Mouse (Mus musculus) layer of hippocampus, adult 2 months (tissue): Measurements from ENCODE around the gene 1700029P11Rik. TPM values are rescaled to one million over a fixed set of nuclear protein-coding genes. Genes with fewer than 3 reads are reported as not detected.

Experiments
- DNase-seq, 2 experiments: peaks; one replicate each; pipeline ENCODE4 v3.0.0; 2022; ENCODE audit warnings: low spot score in 2 of 2
- H3K27ac ChIP-seq: fragments of 200-600 bp; 2 replicates; pipeline ENCODE4 v1.8.1; 2022
- H3K4me3 ChIP-seq: fragments of 200-600 bp; 2 replicates; pipeline ENCODE4 v1.8.1; 2022; ENCODE audit warnings: mild to moderate bottlenecking
- CTCF ChIP-seq: fragments of 200-600 bp; conservative IDR thresholded peaks from 2 replicates; pipeline ENCODE4 v1.8.1; 2022; ENCODE audit warnings: antibody characterized with exemption, mild to moderate bottlenecking, moderate library complexity
- total RNA-seq, 2 experiments: library from RNA; stranded (reverse); gene quantifications; 2 replicates each; pipeline ENCODE4 v1.2.3; 2021

1700029P11Rik gene
- total RNA-seq, 2 experiments from 2014 or later: not detected

- no peak for TF ChIP-seq CTCF
- no peak overlapping the region for H3K4me3 ChIP-seq
- DNase-seq: no peak
Observed at GRCm38 (mm10) chr15:82027726-82028125, 47.4 kb downstream of the 1700029P11Rik start.

More at GRCm38 (mm10) chr15:82027726-82028125, 47.4 kb downstream of the 1700029P11Rik start:
- no peak overlapping the region; the same call in 1 of the 2 replicates for H3K27ac ChIP-seq

Other genes with a start within 250 kb of the 1700029P11Rik start
- 100 to 1,000 TPM; 140 to 145 TPM for gene Zc3h7b, start 235.5 kb upstream of the 1700029P11Rik start, total RNA-seq
- gene Rangap1, start 235.0 kb upstream of the 1700029P11Rik start, total RNA-seq: 100 to 1,000 TPM; 149 to 162 TPM
- 100 to 1,000 TPM; 273 to 304 TPM for gene Tef, start 178.1 kb upstream of the 1700029P11Rik start, total RNA-seq
- 10 to 100 TPM; 28.6 to 38.4 TPM for gene Tob2, start 121.7 kb upstream of the 1700029P11Rik start, total RNA-seq
- 10 to 100 TPM; 33.0 to 36.8 TPM for gene Phf5a, start 108.6 kb upstream of the 1700029P11Rik start, total RNA-seq
- 100 to 1,000 TPM; 442 to 446 TPM for gene Aco2, start 108.2 kb upstream of the 1700029P11Rik start, total RNA-seq
- 10 to 100 TPM; 44.8 to 51.4 TPM for gene Polr3h, start 54.3 kb upstream of the 1700029P11Rik start, total RNA-seq
- 10 to 100 TPM; 75.2 to 81.8 TPM for gene Csdc2, start 43.8 kb upstream of the 1700029P11Rik start, total RNA-seq
- 100 to 1,000 TPM; 214 to 224 TPM for gene Pmm1, start 19.6 kb upstream of the 1700029P11Rik start, total RNA-seq
- 10 to 100 TPM; 20.6 to 26.3 TPM for gene Xrcc6, start 7.3 kb downstream of the 1700029P11Rik start, total RNA-seq
- 100 to 1,000 TPM in 1 of 2 experiments, 10 to 100 TPM in 1; 93.9 to 106 TPM for gene Desi1, start 53.3 kb downstream of the 1700029P11Rik start, total RNA-seq
- 100 to 1,000 TPM; 105 to 111 TPM for gene Snu13, start 67.1 kb downstream of the 1700029P11Rik start, total RNA-seq
- gene 4930407I10Rik, start 78.6 kb downstream of the 1700029P11Rik start, total RNA-seq: not detected
- gene Mei1, start 89.5 kb downstream of the 1700029P11Rik start, total RNA-seq: under 1 TPM; 0.26 to 0.44 TPM
- gene Ccdc134, start 147.4 kb downstream of the 1700029P11Rik start, total RNA-seq: 10 to 100 TPM; 10.2 to 15.4 TPM
- gene Srebf2, start 166.6 kb downstream of the 1700029P11Rik start, total RNA-seq: 100 to 1,000 TPM; 162 to 165 TPM
- gene Shisa8, start 232.3 kb downstream of the 1700029P11Rik start, total RNA-seq: 1 to 10 TPM in 1 of 2 experiments, under 1 TPM in 1; 0.95 to 1.2 TPM
- gene Tnfrsf13c, start 243.8 kb downstream of the 1700029P11Rik start, total RNA-seq: under 1 TPM; 0.54 to 0.79 TPM